17 mouse cellular contexts compared by ENCODE assay signal in genomic region chr4:148169586-148169985, GRCm38 (mm10). TPM values are rescaled to one million over a fixed set of nuclear protein-coding genes. Genes with fewer than 3 reads are reported as not detected.
DNase-seq lines count a peak whose midpoint lies in the region; ATAC-seq and TF ChIP-seq lines count a peak whose summit lies in the region.
"Had no signal": no experiment of that assay in that cellular context is flagged by ENCODE, and none has a peak within 500 bp of the region (broad histone marks: within the 10 kb centered on the region; RNA-seq: fewer than 3 reads in every experiment).

No protein-coding gene starts in this region.

- H3K4me3 ChIP-seq in forebrain, embryonic 11.5 days (ENCODE audit: low read depth, low read length), result no peak overlapping the region
- H3K4me3 ChIP-seq in forebrain, embryonic 13.5 days, result no peak overlapping the region
- H3K4me3 ChIP-seq in megakaryocyte, embryonic 14.5 days (replicated peaks), result peak overlapping the region; percentile 88
- H3K4me3 ChIP-seq in liver, embryonic 14.5 days (ENCODE audit: insufficient read depth in 1 of 2, low read depth in 2 of 2, low read length in 2 of 2), result no peak overlapping the region
- H3K4me3 ChIP-seq: limb, embryonic 12.5 days had no signal

- no peak for DNase-seq in forebrain, embryonic 11.5 days (ENCODE audit: low spot score)
- DNase-seq in ES-CJ7 (ENCODE audit: low read depth, low spot score), result peak; percentile 89
- no peak for DNase-seq in liver, embryonic 14.5 days (ENCODE audit: low read depth in 3 of 3, low spot score in 3 of 3)
- no peak for DNase-seq in left cerebral cortex, adult 9 months (ENCODE audit: low spot score in 2 of 2)
- no peak for DNase-seq in adrenal gland, adult 8-10 months
- DNase-seq: B cell, adult 2 months; gastrocnemius, postnatal 36 days; heart, postnatal 36 days; kidney, postnatal 25 days; layer of hippocampus, postnatal 36 days; lung, embryonic 14.5 days had no signal

- H3K27me3 ChIP-seq in forebrain, embryonic 11.5 days (ENCODE audit: control insufficient read depth, insufficient read depth, low read length), result peaks cover 60% of the 10 kb centered on the region
- peaks cover 70% of the 10 kb centered on the region for H3K27me3 ChIP-seq in forebrain, embryonic 13.5 days
- H3K27me3 ChIP-seq in megakaryocyte, embryonic 14.5 days (replicated peaks), result peaks cover 58% of the 10 kb centered on the region
- H3K27me3 ChIP-seq in liver, embryonic 14.5 days (ENCODE audit: control insufficient read depth, insufficient read depth, low read length), result peaks cover 59% of the 10 kb centered on the region

- H3K9ac ChIP-seq in forebrain, embryonic 11.5 days (ENCODE audit: low read length), result peak overlapping the region; percentile 27; the same call in 1 of the 2 replicates
- no peak overlapping the region for H3K9ac ChIP-seq in forebrain, embryonic 13.5 days
- no peak overlapping the region for H3K9ac ChIP-seq in liver, embryonic 14.5 days (replicated peaks)
- H3K9ac ChIP-seq: limb, embryonic 12.5 days; lung, embryonic 14.5 days had no signal

- no peak for TF ChIP-seq EP300 in liver, embryonic 14.5 days (IDR thresholded peaks at IDR 0.05; ENCODE audit: low read depth)

- TF ChIP-seq CTCF in liver, embryonic 14.5 days (IDR thresholded peaks at IDR 0.05; ENCODE audit: low read depth), result peak; percentile 11; the same call in 1 of the 2 replicates

- H3K4me2 ChIP-seq in forebrain, embryonic 11.5 days (ENCODE audit: low read depth, low read length, severe bottlenecking), result no peak overlapping the region
- no peak overlapping the region for H3K4me2 ChIP-seq in forebrain, embryonic 13.5 days
- H3K4me2 ChIP-seq in liver, embryonic 14.5 days (ENCODE audit: low read depth), result no peak overlapping the region
- H3K4me2 ChIP-seq: limb, embryonic 12.5 days; lung, embryonic 14.5 days had no signal

- WGBS in forebrain, embryonic 11.5 days, result 28% methylated on average over 15 of the region's 15 CpGs
- 24% methylated on average over 15 of the region's 15 CpGs for WGBS in forebrain, embryonic 13.5 days
- WGBS in liver, embryonic 14.5 days (ENCODE audit: insufficient replicate concordance), result 8% methylated on average over 15 of the region's 15 CpGs

- H3K9me3 ChIP-seq in forebrain, embryonic 11.5 days (ENCODE audit: control insufficient read depth, low read length), result no peaks in the 10 kb centered on the region
- H3K9me3 ChIP-seq in forebrain, embryonic 13.5 days (replicated peaks), result no peaks in the 10 kb centered on the region
- peaks cover 5% of the 10 kb centered on the region; the same call in 1 of the 2 replicates for H3K9me3 ChIP-seq in megakaryocyte, embryonic 14.5 days
- no peaks in the 10 kb centered on the region for H3K9me3 ChIP-seq in liver, embryonic 14.5 days (ENCODE audit: control insufficient read depth, low read length)
- H3K9me3 ChIP-seq: limb, embryonic 12.5 days had no signal

- H3K36me3 ChIP-seq in forebrain, embryonic 11.5 days (ENCODE audit: control insufficient read depth, insufficient read depth, low read length), result no peaks in the 10 kb centered on the region
- H3K36me3 ChIP-seq in forebrain, embryonic 13.5 days (ENCODE audit: poor library complexity, severe bottlenecking), result no peaks in the 10 kb centered on the region
- H3K36me3 ChIP-seq in megakaryocyte, embryonic 14.5 days (replicated peaks; ENCODE audit: low read length), result peaks cover 17% of the 10 kb centered on the region
- H3K36me3 ChIP-seq in liver, embryonic 14.5 days (replicated peaks; ENCODE audit: control insufficient read depth, insufficient read depth, low read depth), result no peaks in the 10 kb centered on the region
- H3K36me3 ChIP-seq: limb, embryonic 12.5 days had no signal

- H3K4me1 ChIP-seq in forebrain, embryonic 11.5 days (replicated peaks; ENCODE audit: control insufficient read depth, insufficient read depth, low read length), result peaks cover 8% of the 10 kb centered on the region
- H3K4me1 ChIP-seq in forebrain, embryonic 13.5 days, result peaks cover 36% of the 10 kb centered on the region
- peaks cover 67% of the 10 kb centered on the region for H3K4me1 ChIP-seq in megakaryocyte, embryonic 14.5 days
- H3K4me1 ChIP-seq in liver, embryonic 14.5 days (replicated peaks; ENCODE audit: control insufficient read depth in 2 of 2, insufficient read depth in 2 of 2, low read length in 1 of 2), result no peaks in the 10 kb centered on the region

- ATAC-seq in forebrain, embryonic 11.5 days (replicated peaks; ENCODE audit: low FRiP score), result no peak
- ATAC-seq in forebrain, embryonic 13.5 days, result no peak
- ATAC-seq in megakaryocyte, adult 5-6 weeks (ENCODE audit: poor library complexity, severe bottlenecking), result no peak
- ATAC-seq in liver, embryonic 14.5 days (ENCODE audit: insufficient read depth), result no peak
- ATAC-seq: activated CD4-positive, CD25-positive, alpha-beta regulatory T cell, adult 4 months; intestine, postnatal 0 days had no signal

- H3K27ac ChIP-seq in forebrain, embryonic 11.5 days (ENCODE audit: low read depth, low read length), result no peak overlapping the region
- H3K27ac ChIP-seq in forebrain, embryonic 13.5 days, result no peak overlapping the region
- H3K27ac ChIP-seq in liver, embryonic 14.5 days, result no peak overlapping the region
- H3K27ac ChIP-seq: limb, embryonic 12.5 days had no signal

RNA-seq across cellular contexts. Expression of gene Fbxo2, which starts 9.2 kb away (rescaled TPM):
- 0.87 and 0.91 TPM in 2 replicates for polyA plus RNA-seq in forebrain, embryonic 11.5 days (2014; fragmentation: Nextera tagmentation; extraction: Ambion mirVana)
- polyA plus RNA-seq in forebrain, embryonic 13.5 days (2015; fragmentation: Nextera tagmentation; extraction: Ambion mirVana), result 1.0 TPM in 2 replicates
- 60.5 and 134 TPM in 2 replicates for polyA plus RNA-seq in megakaryocyte, embryonic 14.5 days (2012; ENCODE audit: insufficient read depth, low replicate concordance)
- not detected in 2 replicates for total RNA-seq in megakaryocyte, adult 5-6 weeks (2015)
- total RNA-seq in megakaryocyte, adult 5-6 weeks (2017), result not detected in 2 replicates
- polyA plus RNA-seq in liver, embryonic 14.5 days (2012; rRNA removed), result 0.04 and 0.09 TPM in 2 replicates
- 0.08 TPM in 1 of 2 replicates, not detected in the other for polyA plus RNA-seq in liver, embryonic 14.5 days (2014; fragmentation: Nextera tagmentation; extraction: Ambion mirVana)
- total RNA-seq in adrenal gland, adult 8-10 months (2022), result 10 to 100 TPM in 3 of 4 experiments, 1 to 10 TPM in 1; 9.8 to 15.7 (median 13.4) TPM
- total RNA-seq: gastrocnemius, postnatal 36 days had no signal
- polyA plus RNA-seq: activated CD4-positive, CD25-positive, alpha-beta regulatory T cell, adult 4 months had no signal

RNA-seq across cellular contexts. Expression of gene Fbxo44, which starts 9.3 kb away (rescaled TPM):
- 44.9 and 45.0 TPM in 2 replicates for polyA plus RNA-seq in forebrain, embryonic 11.5 days (2014; fragmentation: Nextera tagmentation; extraction: Ambion mirVana)
- polyA plus RNA-seq in forebrain, embryonic 13.5 days (2015; fragmentation: Nextera tagmentation; extraction: Ambion mirVana), result 62.4 and 71.9 TPM in 2 replicates
- polyA plus RNA-seq in megakaryocyte, embryonic 14.5 days (2012; ENCODE audit: insufficient read depth, low replicate concordance), result 3.8 and 7.4 TPM in 2 replicates
- 0.93 TPM in 1 of 2 replicates, not detected in the other for total RNA-seq in megakaryocyte, adult 5-6 weeks (2015)
- total RNA-seq in megakaryocyte, adult 5-6 weeks (2017), result 0.61 and 0.77 TPM in 2 replicates
- 1.0 and 1.2 TPM in 2 replicates for polyA plus RNA-seq in liver, embryonic 14.5 days (2012; rRNA removed)
- 0.43 and 0.46 TPM in 2 replicates for polyA plus RNA-seq in liver, embryonic 14.5 days (2014; fragmentation: Nextera tagmentation; extraction: Ambion mirVana)
- total RNA-seq in adrenal gland, adult 8-10 months (2022), result 10 to 100 TPM; 15.3 to 41.5 (median 26.8) TPM

RNA-seq across cellular contexts. Expression of gene Fbxo6, which starts 17.6 kb away (rescaled TPM):
- polyA plus RNA-seq in forebrain, embryonic 11.5 days (2014; fragmentation: Nextera tagmentation; extraction: Ambion mirVana), result 10.2 and 13.6 TPM in 2 replicates
- 14.2 and 16.7 TPM in 2 replicates for polyA plus RNA-seq in forebrain, embryonic 13.5 days (2015; fragmentation: Nextera tagmentation; extraction: Ambion mirVana)
- 110 and 123 TPM in 2 replicates for polyA plus RNA-seq in megakaryocyte, embryonic 14.5 days (2012; ENCODE audit: insufficient read depth, low replicate concordance)
- total RNA-seq in megakaryocyte, adult 5-6 weeks (2015), result 29.3 and 30.8 TPM in 2 replicates
- 13.5 and 16.8 TPM in 2 replicates for total RNA-seq in megakaryocyte, adult 5-6 weeks (2017)
- 7.4 and 7.5 TPM in 2 replicates for polyA plus RNA-seq in liver, embryonic 14.5 days (2012; rRNA removed)
- 15.0 and 15.1 TPM in 2 replicates for polyA plus RNA-seq in liver, embryonic 14.5 days (2014; fragmentation: Nextera tagmentation; extraction: Ambion mirVana)
- total RNA-seq in adrenal gland, adult 8-10 months (2022), result 10 to 100 TPM; 50.2 to 84.6 (median 64.4) TPM

RNA-seq across cellular contexts. Expression of gene Draxin, which starts 39.1 kb away (rescaled TPM):
- polyA plus RNA-seq in forebrain, embryonic 11.5 days (2014; fragmentation: Nextera tagmentation; extraction: Ambion mirVana), result 3.8 and 5.0 TPM in 2 replicates
- polyA plus RNA-seq in forebrain, embryonic 13.5 days (2015; fragmentation: Nextera tagmentation; extraction: Ambion mirVana), result 11.7 and 12.5 TPM in 2 replicates
- polyA plus RNA-seq in megakaryocyte, embryonic 14.5 days (2012; ENCODE audit: insufficient read depth, low replicate concordance), result 4.1 and 4.9 TPM in 2 replicates
- not detected in 2 replicates for total RNA-seq in megakaryocyte, adult 5-6 weeks (2015)
- total RNA-seq in megakaryocyte, adult 5-6 weeks (2017), result 0.04 TPM in 1 of 2 replicates, not detected in the other
- polyA plus RNA-seq in liver, embryonic 14.5 days (2012; rRNA removed), result 0.16 and 0.22 TPM in 2 replicates
- polyA plus RNA-seq in liver, embryonic 14.5 days (2014; fragmentation: Nextera tagmentation; extraction: Ambion mirVana), result 0.04 and 0.05 TPM in 2 replicates
- under 1 TPM; 0.06 to 0.15 (median 0.12) TPM for total RNA-seq in adrenal gland, adult 8-10 months (2022)
- polyA plus RNA-seq: lung, embryonic 14.5 days had no signal

RNA-seq across cellular contexts. Expression of gene Mad2l2, which starts 39.4 kb away (rescaled TPM):
- polyA plus RNA-seq in forebrain, embryonic 11.5 days (2014; fragmentation: Nextera tagmentation; extraction: Ambion mirVana), result 68.5 and 75.0 TPM in 2 replicates
- 96.6 and 107 TPM in 2 replicates for polyA plus RNA-seq in forebrain, embryonic 13.5 days (2015; fragmentation: Nextera tagmentation; extraction: Ambion mirVana)
- polyA plus RNA-seq in megakaryocyte, embryonic 14.5 days (2012; ENCODE audit: insufficient read depth, low replicate concordance), result 26.0 and 35.6 TPM in 2 replicates
- 21.9 and 25.3 TPM in 2 replicates for total RNA-seq in megakaryocyte, adult 5-6 weeks (2015)
- total RNA-seq in megakaryocyte, adult 5-6 weeks (2017), result 3.6 and 5.9 TPM in 2 replicates
- polyA plus RNA-seq in liver, embryonic 14.5 days (2012; rRNA removed), result 7.5 and 9.4 TPM in 2 replicates
- polyA plus RNA-seq in liver, embryonic 14.5 days (2014; fragmentation: Nextera tagmentation; extraction: Ambion mirVana), result 17.7 and 19.1 TPM in 2 replicates
- 10 to 100 TPM; 24.5 to 32.7 (median 28.9) TPM for total RNA-seq in adrenal gland, adult 8-10 months (2022)

Comparison
In these comparisons a context has a peak if more than half of its experiments do, and no peak if none do; other contexts are left out.
1. RNA of gene Fbxo2, which starts 9.2 kb away (polyA plus RNA-seq): 60.5 to 134 TPM in megakaryocyte, embryonic 14.5 days; 1.0 TPM in forebrain, embryonic 13.5 days, 0.87 to 0.91 TPM in forebrain, embryonic 11.5 days and 0.04 to 0.09 TPM in liver, embryonic 14.5 days; every median in the first group is over 10 times any median in the second.